Mouse (Mus musculus) liver, embryonic 11.5 days (tissue): ENCODE data around the gene Lipa. TPM values are rescaled to one million over a fixed set of nuclear protein-coding genes. Genes with fewer than 3 reads are reported as not detected.
A peak's percentile ranks its signal among the peaks of the same experiment; 100 is the strongest.

Experiments used
- ATAC-seq: fragments of 200-750 bp; cut with Nextera tagmentation; replicated peaks from 2 replicates; pipeline ENCODE4 v1.8.0; 2017; ENCODE audit warnings: moderate number of reproducible peaks, mild to moderate bottlenecking, moderate TSS enrichment, moderate library complexity; ENCODE audit not compliant: low FRiP score
- DNase-seq: peaks from one replicate; pipeline ENCODE4 v3.0.0-alpha.2; 2017; ENCODE audit warnings: low spot score
- H3K27ac ChIP-seq: fragments of 300-500 bp; sonication (generic); 2 replicates; pipeline ENCODE4 v1.5.1; 2014; ENCODE audit warnings: mild to moderate bottlenecking, low read depth, low read length, control low read depth
- H3K27me3 ChIP-seq: fragments of 300-500 bp; sonication (generic); replicated peaks from 2 replicates; pipeline ENCODE4 v1.6.1; 2014; ENCODE audit warnings: low read length, mixed read lengths; ENCODE audit not compliant: control insufficient read depth, insufficient read depth
- H3K36me3 ChIP-seq: fragments of 300-500 bp; sonication (generic); 2 replicates; pipeline ENCODE4 v1.6.1; 2014; ENCODE audit warnings: mild to moderate bottlenecking, low read length, moderate library complexity, mixed read lengths; ENCODE audit not compliant: control insufficient read depth, insufficient read depth
- H3K4me1 ChIP-seq: fragments of 300-500 bp; sonication (generic); replicated peaks from 2 replicates; pipeline ENCODE4 v1.6.1; 2014; ENCODE audit warnings: low read length, mixed read lengths; ENCODE audit not compliant: control insufficient read depth, insufficient read depth
- H3K4me2 ChIP-seq: fragments of 300-500 bp; sonication (generic); 2 replicates; pipeline ENCODE4 v1.6.1; 2014; ENCODE audit warnings: mild to moderate bottlenecking, control low read depth, moderate library complexity
- H3K4me3 ChIP-seq: fragments of 300-500 bp; sonication (generic); 2 replicates; pipeline ENCODE4 v1.5.1; 2014; ENCODE audit warnings: low read depth, low read length, control low read depth
- H3K9ac ChIP-seq: fragments of 300-500 bp; sonication (generic); 2 replicates; pipeline ENCODE4 v1.6.1; 2014; ENCODE audit warnings: low read depth, low read length, control low read depth
- H3K9me3 ChIP-seq: fragments of 300-500 bp; sonication (generic); 2 replicates; pipeline ENCODE4 v1.6.1; 2016; ENCODE audit warnings: low read length, inconsistent platforms, mixed read lengths; ENCODE audit not compliant: control insufficient read depth
- WGBS: fragments of 180-500 bp; shearing (Covaris S2); extraction: QIAGEN DNeasy Blood & Tissue Kit; methylation state at CpG from one replicate; pipeline ENCODE4 v1.1.7; 2014; 5-methylcytosine and 5-hydroxymethylcytosine counted together
- polyA plus RNA-seq: library from polyadenylated mRNA; unstranded; fragments of >200 nt; fragmentation: Nextera tagmentation; extraction: Ambion mirVana; gene quantifications from 2 replicates; pipeline ENCODE4 v1.2.1, GENCODE M21; 2014

The Lipa gene
- polyA plus RNA-seq, 1 experiment from 2014 or later, result 48.2 TPM

DNA sequence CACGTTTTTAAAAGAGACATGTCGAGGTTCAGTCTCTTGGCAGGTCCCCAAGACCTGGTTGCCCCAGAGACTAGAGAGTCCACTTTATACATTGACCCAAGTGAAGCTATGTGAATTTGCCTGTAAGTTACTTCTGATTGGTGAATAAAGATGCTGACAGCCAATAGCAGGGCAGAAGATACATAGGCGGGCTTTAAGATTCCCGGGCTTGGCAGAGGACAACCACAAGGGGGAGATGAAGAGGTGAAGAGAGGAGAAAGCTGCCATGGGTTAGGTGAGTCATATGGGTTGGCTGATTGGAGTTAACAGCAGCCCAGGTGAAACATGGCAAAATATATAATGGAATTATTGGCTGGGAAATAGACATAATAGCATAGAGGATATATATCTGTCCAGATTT lies 26.5 kb downstream of the Lipa start:
- H3K36me3 ChIP-seq, result no peaks in the 10 kb centered on the region
- DNase-seq (no peak), ATAC-seq (peak; percentile 74)
- no peak overlapping the region for H3K27ac ChIP-seq
- H3K4me2 ChIP-seq, result no peak overlapping the region
- H3K9me3 ChIP-seq, result no peaks in the 10 kb centered on the region
- WGBS, result 37% methylated on average over 4 of the region's 4 CpGs
- H3K4me3 ChIP-seq, result no peak overlapping the region
- H3K27me3 ChIP-seq, result no peaks in the 10 kb centered on the region
- no peaks in the 10 kb centered on the region for H3K4me1 ChIP-seq
- no peak overlapping the region for H3K9ac ChIP-seq

- ATAC-seq (peak; percentile 63), DNase-seq (no peak)
- WGBS, result 73% methylated on average over 1 of the region's 1 CpGs
- H3K9ac ChIP-seq, result no peak overlapping the region
- no peak overlapping the region for H3K27ac ChIP-seq
- H3K4me2 ChIP-seq, result no peak overlapping the region
- H3K9me3 ChIP-seq, result no peaks in the 10 kb centered on the region
- H3K36me3 ChIP-seq, result no peaks in the 10 kb centered on the region
- H3K27me3 ChIP-seq, result no peaks in the 10 kb centered on the region
- no peak overlapping the region for H3K4me3 ChIP-seq
- no peaks in the 10 kb centered on the region for H3K4me1 ChIP-seq
Observed at GRCm38 (mm10) chr19:34496353-34496752, 30.9 kb downstream of the Lipa start.

- Histone ChIP-seq H3K4me2 (no peak overlapping the region), H3K4me1 (no peaks in the 10 kb centered on the region), H3K9me3 (no peaks in the 10 kb centered on the region), H3K27ac (no peak overlapping the region), H3K36me3 (no peaks in the 10 kb centered on the region), H3K27me3 (no peaks in the 10 kb centered on the region), H3K4me3 (no peak overlapping the region), H3K9ac (no peak overlapping the region)
- no peak for DNase-seq
- ATAC-seq, result no peak
- WGBS, result 84% methylated on average over 4 of the region's 4 CpGs
Observed at GRCm38 (mm10) chr19:34493859-34494258, 33.4 kb downstream of the Lipa start.

DNA sequence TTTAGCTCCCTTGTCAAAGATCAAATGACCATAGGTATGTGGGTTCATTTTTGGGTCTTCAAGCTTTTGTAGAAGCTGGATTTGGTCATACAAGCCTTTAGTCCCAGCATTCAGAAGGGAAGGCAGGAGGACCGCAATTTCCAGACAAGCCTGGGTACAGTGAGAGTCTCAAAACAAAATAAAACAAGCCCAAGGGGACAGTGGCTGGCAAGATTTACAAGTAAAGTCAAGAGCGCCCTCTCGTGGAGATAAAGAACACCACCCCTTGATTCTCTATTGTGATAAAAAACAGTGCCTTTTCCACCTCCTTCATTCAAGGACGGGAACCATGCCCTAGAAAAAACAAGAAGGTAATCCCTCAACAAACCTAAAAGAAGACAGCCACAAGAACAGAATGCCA lies 43.7 kb downstream of the Lipa start:
- no peaks in the 10 kb centered on the region for H3K9me3 ChIP-seq
- ATAC-seq, result no peak
- no peak overlapping the region for H3K4me3 ChIP-seq
- H3K4me2 ChIP-seq, result no peak overlapping the region
- no peak overlapping the region for H3K9ac ChIP-seq
- peaks cover 4% of the 10 kb centered on the region; the same call in 1 of the 2 replicates for H3K27me3 ChIP-seq
- no peaks in the 10 kb centered on the region for H3K4me1 ChIP-seq
- no peak for DNase-seq
- no peaks in the 10 kb centered on the region for H3K36me3 ChIP-seq
- H3K27ac ChIP-seq, result no peak overlapping the region
- 17% methylated on average over 4 of the region's 4 CpGs for WGBS

- H3K9ac ChIP-seq, result 0 out of 2 replicates have a peak within 1 kb of the TSS, but pooled peaks have one; percentile 12
- H3K4me2 ChIP-seq, result peak within 1 kb of the TSS; percentile 94
- peaks cover 6% of the 10 kb centered on the region; the same call in 1 of the 2 replicates for H3K4me1 ChIP-seq
- no peak for ATAC-seq
- peak; percentile 51 for DNase-seq
- H3K9me3 ChIP-seq, result no peaks in the 10 kb centered on the region
- H3K27ac ChIP-seq, result no peak within 1 kb of the TSS
- no peaks in the 10 kb centered on the region for H3K36me3 ChIP-seq
- 2% methylated on average over 35 of the region's 35 CpGs for WGBS
- peaks cover 34% of the 10 kb centered on the region for H3K27me3 ChIP-seq
- peak within 1 kb of the TSS; percentile 57 for H3K4me3 ChIP-seq
Observed at GRCm38 (mm10) chr19:34474991-34475971, 52.0 kb downstream of the Lipa start, which contains the start of gene Ch25h. TSS of gene Ch25h (minus strand) at chr19:34475164.

DNA sequence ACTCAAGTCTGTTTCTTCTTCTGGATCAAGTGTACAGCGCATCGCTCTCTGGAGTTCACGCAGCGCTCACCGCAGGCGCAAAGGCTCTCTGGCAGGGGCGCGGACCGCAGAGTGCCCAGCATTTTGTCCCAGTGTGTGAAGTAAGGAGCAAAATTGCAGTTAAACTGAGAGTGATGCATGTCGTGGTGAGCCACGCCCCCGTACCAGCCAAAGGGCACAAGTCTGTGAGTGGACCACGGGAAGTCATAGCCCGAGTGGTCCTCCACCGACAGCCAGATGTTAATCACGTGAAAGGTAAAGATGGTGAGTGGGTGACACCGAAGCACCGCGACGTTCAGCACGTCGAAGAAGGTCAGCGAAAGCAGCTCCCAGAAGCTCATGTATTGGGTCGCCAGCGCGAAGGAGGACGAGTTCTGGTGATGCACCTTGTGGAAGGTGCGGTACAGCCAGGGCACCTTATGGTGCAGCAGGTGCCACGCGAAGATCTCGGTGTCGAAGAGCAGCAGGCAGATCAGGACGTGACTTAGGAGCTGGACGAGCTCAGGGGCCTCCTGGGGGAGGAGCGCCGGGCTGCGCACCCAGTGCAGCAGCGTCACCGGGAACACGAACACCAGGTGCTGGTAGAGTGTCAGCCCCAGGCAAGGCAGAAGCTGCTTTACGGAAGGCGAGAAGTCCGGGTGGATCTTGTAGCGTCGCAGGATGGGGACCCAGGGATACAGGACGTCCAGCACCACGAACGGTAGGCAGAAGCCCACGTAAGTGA lies 52.9 kb downstream of the Lipa start:
- ATAC-seq (no peak; the same call in 1 of the 2 replicates), DNase-seq (no peak)
- WGBS, result 12% methylated on average over 49 of the region's 49 CpGs
- H3K4me1 ChIP-seq, result peaks cover 6% of the 10 kb centered on the region; the same call in 1 of the 2 replicates
- H3K36me3 ChIP-seq, result no peaks in the 10 kb centered on the region
- peaks cover 34% of the 10 kb centered on the region for H3K27me3 ChIP-seq
- no peak overlapping the region for H3K9ac ChIP-seq
- no peak overlapping the region for H3K27ac ChIP-seq
- H3K4me3 ChIP-seq, result peak overlapping the region; percentile 57
- no peaks in the 10 kb centered on the region for H3K9me3 ChIP-seq
- H3K4me2 ChIP-seq, result peak overlapping the region; percentile 94

GRCm38 (mm10) chr19:34471703-34472102 lies 55.6 kb downstream of the Lipa start:
- H3K27me3 ChIP-seq, result peaks cover 28% of the 10 kb centered on the region
- no peak overlapping the region for H3K4me3 ChIP-seq
- no peak overlapping the region for H3K4me2 ChIP-seq
- no peak overlapping the region for H3K27ac ChIP-seq
- peaks cover 6% of the 10 kb centered on the region; the same call in 1 of the 2 replicates for H3K4me1 ChIP-seq
- no peak for DNase-seq
- H3K9ac ChIP-seq, result no peak overlapping the region
- no peaks in the 10 kb centered on the region for H3K9me3 ChIP-seq
- H3K36me3 ChIP-seq, result no peaks in the 10 kb centered on the region
- WGBS, result 66% methylated on average over 2 of the region's 2 CpGs
- no peak for ATAC-seq

- H3K36me3 ChIP-seq, result no peaks in the 10 kb centered on the region
- H3K4me1 ChIP-seq, result no peaks in the 10 kb centered on the region
- 0 out of 2 replicates have a peak, but pooled peaks cover 4% of the 10 kb centered on the region for H3K27me3 ChIP-seq
- H3K9me3 ChIP-seq, result no peaks in the 10 kb centered on the region
- DNase-seq (no peak), ATAC-seq (no peak)
- no peak overlapping the region for H3K9ac ChIP-seq
- 50% methylated on average over 3 of the region's 3 CpGs for WGBS
- no peak overlapping the region for H3K4me2 ChIP-seq
- H3K27ac ChIP-seq, result no peak overlapping the region
- no peak overlapping the region for H3K4me3 ChIP-seq
Observed at GRCm38 (mm10) chr19:34468794-34469193, 58.5 kb downstream of the Lipa start.
